Mouse (Mus musculus) 416B (cell line): ENCODE results near the gene Gal3st4.
A peak's percentile ranks its signal among the peaks of the same experiment; 100 is the strongest.
"Not testable (repeated sequence)": the region's sequence is repeated elsewhere in the genome, so short reads cannot be mapped to it uniquely, and the experiment has no call there.

Source experiments
- DNase-seq: peaks from one replicate; pipeline ENCODE4 v3.0.0; 2011; ENCODE audit warnings: low read depth

Gal3st4 gene

DNA sequence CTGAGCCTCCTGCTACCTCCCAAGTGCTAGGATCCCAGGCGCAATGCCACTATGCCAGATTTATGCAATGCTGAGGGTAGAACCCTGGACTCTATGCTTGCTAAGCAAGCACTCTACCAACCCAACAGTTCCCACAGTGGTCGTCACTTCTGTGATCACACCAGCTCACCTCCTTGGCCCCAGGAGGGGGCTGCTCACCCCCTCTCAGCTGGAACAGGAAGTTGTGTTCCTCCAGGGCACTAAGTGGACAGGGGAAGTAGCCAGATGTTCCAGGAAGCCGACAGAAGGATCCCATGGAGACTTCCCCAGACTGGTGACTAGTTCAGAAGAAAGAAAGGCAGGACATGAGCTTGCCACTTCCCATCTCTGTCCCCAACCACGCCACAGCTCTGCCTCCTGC, 10.6 kb downstream of the Gal3st4 start:
- peak; percentile 70 for DNase-seq

DNA sequence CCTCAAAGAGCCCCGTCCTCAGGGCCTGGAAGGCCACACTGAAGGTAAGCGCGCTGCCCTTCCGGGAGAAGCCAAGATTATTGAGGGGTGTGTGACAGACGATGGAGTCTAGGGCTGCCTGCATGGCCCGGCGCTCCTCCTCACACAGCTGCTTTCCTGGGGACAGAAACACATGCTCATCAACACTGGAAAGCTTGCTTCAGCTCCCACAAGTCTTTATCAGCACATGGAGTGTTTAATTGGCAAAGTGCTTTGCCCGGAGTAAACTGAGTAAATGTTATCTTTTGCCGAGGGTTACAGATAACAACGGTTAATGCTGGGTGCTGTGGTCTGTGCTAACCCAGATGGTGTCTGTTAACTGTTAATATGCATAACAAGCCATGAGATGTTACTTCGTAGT, 11.8 kb downstream of the Gal3st4 start:
- peak; percentile 46 for DNase-seq

DNA sequence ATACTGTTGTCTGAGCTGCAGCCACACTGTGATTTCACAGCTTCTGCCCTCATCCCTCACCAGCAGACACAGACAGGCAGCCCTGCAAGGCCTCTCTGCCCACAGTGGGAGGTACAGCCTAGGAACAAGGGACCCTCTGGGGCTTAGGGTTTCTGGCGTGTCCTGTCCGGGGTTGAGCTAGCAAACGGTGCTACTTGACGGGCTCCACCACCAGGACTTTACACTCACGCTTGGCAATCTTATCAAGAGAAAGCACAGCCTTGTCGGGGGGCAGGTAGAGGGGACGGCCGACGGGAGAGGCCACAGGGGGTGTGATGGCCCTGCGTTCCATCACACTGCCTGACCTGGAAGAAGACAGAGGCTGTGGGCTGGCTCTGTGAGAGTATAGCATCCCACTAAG, 12.6 kb downstream of the Gal3st4 start:
- DNase-seq = peak; percentile 23

DNA sequence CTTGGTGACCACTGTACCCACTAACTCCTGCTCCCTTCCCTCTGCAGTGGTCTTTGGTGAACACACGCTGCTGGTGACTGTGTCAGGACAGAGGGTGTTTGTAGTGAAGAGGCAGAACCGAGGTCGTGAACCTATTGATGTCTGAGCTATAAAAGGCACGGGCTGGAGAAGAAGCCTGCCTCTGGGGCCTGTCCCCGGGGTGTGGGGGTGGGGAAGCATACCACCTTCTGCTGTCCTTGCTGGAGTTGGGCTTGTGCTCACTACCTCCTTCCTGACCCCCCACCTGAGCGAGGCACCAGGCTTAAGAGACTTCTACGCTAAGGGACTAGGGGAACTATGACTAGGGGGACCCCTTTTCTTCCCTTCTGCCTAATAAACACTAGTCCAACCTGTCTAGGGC, 13.6 kb downstream of the Gal3st4 start:
- DNase-seq = peak; percentile 25

DNA sequence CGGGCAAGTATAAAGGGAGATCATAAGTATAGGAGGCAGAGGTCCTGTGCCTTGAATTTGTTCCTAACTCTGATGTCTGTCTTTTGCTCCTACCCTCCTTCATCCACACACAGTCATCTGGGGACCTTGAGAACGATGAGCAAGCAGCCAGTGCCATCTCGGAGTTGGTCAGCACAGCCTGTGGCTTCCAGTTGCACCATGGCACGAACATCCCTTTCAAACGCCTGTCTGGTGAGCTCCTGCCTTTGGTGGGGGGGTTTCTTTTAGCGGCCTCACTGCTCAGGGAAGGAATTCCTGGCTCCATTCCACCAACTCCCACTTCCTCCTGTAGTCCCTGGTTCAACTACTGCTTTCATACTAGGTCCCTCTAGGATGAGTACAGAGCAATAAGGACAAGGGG, 14.1 kb downstream of the Gal3st4 start:
- DNase-seq = peak; percentile 74

DNA sequence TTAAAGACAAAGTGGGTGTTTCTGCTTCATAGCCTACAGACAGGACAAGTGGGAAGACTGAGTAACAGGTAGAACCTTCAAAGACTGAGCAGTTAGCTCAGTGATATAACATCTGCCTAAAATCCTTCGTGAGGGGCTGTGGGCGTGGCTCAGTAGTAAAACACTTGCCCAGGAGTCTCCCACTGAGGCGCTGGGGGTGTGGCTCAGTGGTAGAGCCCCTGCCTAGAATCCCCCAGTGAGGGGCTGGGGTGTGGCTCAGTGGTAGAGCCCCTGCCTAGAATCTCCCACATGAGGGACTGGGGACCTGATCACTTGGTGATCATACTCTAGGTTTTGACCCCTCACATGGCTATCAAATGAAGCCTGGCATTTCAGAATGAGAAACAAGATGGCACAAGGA, 14.6 kb downstream of the Gal3st4 start:
- DNase-seq = peak; percentile 48

DNA sequence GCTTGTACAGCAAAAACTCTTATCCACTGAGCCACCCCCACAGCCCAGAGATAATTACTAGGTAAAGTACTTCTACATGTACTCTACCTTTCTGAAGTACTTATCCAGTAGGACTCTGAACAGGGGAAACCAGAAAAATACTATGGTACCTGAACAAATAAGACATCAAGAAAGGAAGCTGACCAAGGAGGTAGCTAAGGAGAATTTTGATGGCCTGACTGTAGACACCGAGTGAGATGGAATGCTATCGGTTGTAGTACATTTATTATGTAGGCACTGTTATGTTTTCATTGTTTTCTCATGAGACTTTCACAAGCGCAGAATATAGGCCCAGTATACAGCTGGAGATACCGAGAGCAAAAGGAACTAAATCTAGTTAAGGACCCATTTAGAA, 15.1 kb downstream of the Gal3st4 start:
- DNase-seq = no peak

DNA sequence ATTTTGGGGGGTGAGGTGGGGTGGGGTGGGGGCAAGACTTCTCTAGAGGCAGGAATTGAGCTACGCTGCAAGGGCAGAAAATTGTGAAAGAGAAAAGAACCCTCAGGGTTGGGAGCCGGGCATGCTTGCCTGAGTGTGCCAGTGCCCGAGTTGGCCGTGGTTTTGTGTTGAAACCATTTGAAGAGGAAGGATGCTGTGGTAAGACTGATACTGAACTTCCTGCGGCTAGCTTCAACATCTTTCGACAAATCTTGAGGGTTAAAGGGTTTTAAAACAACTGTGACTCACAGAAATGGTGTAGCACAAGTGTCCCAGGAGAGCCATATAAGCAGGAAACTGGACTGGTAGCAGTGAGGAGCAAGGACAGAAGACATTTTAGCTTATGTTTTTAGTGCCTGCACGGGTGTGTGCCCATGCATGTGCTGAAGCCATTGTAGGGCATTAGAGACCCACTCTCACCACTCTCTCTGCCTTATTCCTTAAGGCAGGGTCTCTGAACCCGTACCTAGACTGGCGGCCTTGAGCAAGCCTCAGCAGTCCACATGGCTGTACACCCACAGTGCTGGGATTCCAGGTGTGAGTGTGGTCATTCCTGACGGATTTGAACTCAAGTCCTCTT, 15.6 kb downstream of the Gal3st4 start:
- DNase-seq = peak; percentile 99

DNA sequence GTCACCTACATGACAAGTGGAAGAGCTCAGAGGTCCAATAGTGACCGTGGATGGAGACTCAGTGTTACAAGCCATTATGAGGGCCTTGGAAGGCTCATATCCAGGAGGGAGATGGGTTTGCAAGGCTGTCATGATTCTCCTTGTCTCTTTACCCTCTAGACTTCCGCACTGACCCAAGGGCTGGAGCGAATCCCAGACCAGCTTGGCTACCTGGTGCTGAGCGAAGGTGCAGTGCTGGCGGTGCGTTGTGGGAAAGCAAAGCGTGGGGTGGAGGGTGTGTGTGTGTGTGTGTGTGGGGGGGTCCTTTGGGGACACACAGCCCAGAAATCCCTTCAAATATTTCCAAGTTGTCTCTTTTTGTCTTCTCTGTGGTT, 16.6 kb downstream of the Gal3st4 start:
- DNase-seq = no peak

DNA sequence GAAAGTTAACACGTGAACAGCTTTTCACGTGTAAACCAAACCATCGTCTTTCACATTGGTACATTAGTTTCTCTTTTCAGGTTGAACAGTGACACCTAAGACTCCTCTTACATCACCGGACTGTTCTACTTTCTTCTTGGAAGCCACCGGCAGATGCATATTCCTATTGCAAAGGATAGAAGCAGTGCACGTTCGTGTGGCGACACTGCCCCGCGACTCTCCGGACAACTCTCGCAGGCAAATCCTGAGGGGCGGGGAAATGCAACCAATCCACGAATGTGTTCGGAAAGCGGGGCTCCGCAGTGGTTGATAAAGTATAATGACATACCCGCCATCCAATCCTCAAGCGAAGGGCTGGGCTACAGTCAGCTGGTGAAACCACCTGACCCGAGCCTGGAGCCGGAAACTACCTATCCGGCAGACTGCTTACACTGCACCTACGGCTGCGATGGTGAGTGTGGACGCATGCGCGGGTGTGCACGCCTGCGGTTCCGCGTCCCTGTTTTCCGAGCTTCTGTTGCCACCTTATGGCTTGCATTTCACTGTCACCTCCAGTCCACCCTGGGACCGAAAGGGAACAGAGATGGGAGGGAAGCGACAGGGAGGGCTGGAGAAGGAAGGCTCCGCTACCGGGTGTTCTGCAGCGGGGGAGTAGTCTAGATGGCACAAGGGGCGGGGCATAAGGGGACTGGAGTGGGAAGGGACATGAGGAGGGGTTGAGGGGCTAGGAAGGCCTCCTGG, 17.1 kb downstream of the Gal3st4 start, which contains the start of gene Lamtor4:
TSS of gene Lamtor4 (plus strand) at position 130 of the 741 bp plus-strand sequence.
- DNase-seq = peak; percentile 99

DNA sequence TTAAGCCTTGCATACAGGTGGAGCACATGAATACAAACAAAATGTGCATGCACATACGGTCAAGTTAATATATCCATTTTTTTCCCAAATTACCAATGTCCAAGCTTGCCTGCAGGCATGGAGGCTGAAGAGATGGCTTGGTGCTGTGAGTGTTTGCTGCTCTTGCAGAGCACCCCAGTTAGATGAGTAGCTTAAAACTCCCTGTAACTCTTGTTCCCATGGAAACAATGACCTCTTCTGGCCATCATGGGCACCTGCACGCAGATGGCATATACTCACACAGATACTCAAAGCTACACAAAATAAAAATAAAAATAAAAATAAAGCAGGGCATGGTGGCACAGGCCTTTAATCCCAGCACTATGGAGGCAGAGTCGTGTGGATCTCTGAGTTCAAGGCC, 19.6 kb downstream of the Gal3st4 start:
- DNase-seq = peak; percentile 69

DNA sequence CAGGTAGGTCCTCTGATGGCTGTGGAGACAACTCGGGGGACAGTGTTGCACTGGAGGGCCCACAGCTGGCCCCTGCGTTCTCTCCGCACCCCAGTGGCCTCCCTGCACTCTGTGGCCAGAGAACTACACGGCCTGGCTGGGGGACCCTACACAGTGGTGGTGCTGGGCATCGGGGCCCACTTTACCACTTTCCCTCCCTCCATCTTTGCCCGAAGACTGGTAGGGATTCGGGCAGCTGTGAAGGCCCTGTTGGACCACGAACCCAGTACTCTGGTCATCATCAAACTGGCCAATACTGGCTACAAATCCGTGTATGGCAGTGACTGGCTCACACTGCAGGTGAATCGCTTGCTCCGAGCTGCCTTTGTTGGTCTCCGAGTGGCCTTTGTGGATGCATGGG, 21.5 kb downstream of the Gal3st4 start:
- no peak for DNase-seq

DNA sequence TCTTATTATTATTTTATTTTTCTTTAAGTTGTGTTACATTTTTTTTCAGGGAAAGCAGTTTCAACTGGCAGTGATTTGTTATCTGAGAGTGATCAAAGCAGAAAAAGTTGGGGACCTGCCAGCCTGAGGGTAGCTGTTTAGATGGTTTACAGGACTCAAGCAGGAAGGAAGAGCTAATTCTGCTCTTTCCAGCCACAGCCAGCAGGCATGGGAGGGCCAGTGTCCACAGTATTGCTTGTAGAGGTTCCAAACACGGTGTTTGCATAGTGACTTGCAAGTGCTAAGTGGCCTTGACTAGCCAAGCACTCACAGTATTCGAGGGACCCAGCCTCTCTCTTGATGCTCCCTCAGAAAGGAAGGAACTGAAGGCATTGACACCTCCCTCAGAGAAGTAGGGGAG, 31.1 kb downstream of the Gal3st4 start:
- peak; percentile 92 for DNase-seq

DNA sequence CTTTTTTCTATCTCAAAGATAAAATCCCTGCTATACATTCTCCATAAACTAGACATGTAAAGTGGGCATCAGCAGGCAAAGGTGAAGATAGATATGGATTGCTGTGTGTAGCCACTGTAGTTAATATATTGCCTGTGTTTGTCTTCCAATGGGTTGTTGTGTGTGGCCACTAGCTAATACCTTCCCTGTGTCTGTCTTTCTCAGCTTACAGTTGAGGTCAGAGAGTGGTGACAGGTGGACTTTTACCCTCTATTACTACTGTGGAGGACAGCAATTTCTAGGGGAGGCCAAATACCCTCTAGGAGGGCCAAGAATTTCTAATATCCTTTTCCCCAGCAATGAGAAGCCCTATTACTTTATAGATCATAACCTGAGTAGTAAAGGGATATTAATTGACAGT, 38.4 kb downstream of the Gal3st4 start:
- DNase-seq = no peak

DNA sequence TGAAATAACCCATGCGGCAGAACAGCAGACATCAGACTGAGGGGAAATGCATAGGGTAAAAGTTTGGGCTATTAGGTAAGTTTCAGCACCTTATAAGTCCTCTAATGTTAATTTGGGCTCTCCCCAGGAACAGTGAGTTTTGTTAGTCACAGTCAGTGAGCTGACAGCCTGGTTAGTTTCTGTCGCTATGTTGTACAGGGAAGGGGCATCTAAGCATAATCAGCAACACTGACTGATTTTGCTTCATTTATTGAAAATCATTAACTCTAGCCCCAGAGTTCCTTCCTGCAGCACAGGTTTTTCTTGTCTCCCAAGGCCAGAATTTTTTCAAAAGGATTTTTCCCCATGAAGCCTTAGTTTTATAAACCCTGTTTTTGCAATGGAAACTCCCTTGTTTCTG, 38.9 kb downstream of the Gal3st4 start:
- no peak for DNase-seq

DNA sequence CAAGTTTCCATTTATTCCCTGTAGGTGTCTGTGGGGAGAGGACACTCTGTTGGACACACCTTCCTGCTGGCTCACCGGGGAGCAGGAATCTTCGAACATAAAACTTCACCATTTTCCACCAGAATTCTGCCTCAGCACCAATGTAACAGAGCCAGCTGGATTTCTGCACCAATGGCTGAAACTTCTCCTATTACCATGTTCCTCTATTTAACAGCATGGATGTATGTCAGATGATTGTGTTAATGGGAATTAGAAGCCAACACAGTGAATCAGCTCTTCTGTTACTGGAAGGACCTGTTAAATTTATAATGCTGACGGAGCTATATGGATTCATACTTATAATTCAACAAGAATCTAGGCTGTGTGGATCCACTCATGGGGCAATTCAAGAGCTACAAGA, 43.1 kb downstream of the Gal3st4 start:
- DNase-seq = no peak

DNA sequence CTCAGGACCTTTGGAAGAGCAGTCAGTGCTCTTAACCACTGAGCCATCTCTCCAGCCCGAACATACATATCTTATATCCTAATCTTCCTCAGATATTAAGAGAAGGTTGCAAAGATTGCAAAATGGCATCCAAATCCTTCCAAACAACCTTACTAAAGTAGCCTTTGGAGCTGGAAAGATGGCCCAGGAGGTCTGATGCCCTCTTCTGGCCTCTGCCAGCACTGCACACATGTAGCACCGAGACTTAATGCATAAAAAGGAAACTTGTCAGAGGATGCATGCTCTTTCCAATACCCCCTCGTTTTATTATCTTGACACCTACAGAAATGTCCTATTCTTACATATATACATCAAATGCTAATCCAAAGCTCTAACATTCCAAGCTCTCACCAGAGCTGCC, 44.6 kb downstream of the Gal3st4 start:
- peak; percentile 87 for DNase-seq

DNA sequence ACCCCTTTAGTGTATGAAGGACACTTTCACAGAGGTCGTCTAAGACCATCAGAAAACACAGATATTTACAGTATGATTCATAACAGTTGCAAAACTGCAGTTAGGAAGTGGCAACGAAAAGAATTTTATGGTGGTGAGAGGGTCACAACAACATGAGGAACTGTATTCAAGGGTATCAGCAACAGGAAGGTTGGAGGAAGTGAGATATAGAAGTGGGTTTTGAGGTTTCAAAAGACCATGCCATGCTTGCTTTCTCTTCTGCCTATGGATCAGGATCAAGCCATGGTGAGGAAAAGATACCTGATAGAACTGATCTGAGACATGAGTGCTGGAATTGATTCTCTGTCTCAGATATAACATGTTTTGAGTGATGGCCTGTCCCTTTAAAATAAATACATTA, 45.3 kb downstream of the Gal3st4 start:
- peak; percentile 99 for DNase-seq

DNA sequence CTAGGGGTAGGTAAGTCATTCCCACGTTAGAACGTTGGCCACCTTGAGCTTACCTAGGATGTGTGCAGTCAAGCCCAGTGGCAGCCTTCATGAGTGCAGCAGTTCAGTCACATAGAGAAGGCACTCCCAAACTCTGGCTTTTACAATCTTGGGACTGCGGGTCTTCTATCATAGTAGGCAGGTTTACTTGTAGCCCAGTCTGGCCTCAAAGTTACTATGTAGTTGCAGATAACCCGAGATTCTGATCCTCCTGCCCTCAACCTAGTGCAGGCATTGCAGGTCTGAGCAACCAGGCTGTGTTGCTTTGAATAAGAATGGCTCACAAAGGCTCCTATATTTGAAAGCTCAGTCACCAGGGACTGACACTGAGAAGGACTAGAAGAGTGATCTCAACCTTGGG, 46.1 kb downstream of the Gal3st4 start:
- peak; percentile 62 for DNase-seq

DNA sequence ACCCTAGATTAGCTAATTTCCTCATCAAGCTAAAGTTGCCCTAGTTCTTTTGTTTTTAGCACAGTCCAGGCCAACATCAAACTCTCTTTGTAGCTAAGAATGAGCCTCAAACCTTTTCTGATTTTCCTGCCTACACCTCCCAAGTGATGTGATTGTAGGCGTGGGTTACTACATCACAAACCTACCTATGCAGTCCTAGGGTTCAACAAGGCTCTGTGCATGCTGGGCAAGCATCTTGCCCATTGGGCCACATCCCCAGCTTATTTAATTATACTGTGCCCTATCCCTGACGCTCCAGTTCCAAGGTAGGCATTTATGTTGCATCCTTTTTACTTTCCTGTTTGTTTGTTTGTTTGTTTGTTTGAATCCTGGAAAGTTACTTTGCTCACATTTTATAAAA, 46.9 kb downstream of the Gal3st4 start, which contains the start of gene Nxpe5:
TSS of gene Nxpe5 (plus strand) at position 199 of the 400 bp plus-strand sequence.
- peak; percentile 54 for DNase-seq

DNA sequence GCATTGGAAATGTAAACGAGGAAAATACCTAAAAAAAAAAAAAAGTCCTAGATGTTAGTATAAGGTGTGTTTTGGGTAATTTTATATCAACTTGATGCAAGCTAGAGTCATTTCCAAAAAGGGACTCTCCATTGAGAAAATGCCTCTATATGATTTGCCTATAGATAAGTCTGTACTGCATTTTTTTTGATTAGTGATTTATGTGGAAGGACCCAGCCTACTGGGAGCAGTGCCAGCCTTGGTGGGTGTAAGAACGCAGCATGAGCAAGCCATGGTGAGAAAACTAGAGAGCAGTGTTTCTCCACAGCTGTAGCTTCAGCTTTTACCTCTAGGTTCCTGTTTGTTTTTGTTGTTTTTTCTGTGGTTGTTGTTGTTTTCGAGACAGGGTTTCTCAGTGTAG, 49.4 kb downstream of the Gal3st4 start:
- DNase-seq = peak; percentile 51

DNA sequence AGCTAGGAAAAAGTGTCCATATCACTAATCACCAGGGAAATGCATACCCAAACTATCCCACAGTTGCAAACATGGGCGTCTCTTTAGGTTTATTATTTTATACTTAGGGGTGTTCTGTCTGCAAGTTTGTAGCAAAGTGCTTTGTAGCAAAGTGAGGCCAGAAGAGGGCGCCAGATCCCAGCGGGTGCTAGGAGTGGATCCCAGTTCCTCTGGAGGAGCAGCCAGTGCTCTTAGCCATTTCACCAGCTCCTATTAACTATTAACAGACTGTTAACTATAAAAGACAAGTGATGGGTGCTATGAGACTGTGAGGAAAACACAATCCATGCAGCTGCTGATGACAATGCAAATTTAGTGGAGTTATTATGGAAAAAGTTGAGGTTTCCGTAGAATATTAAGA, 50.5 kb downstream of the Gal3st4 start:
- DNase-seq = peak; percentile 91

DNA sequence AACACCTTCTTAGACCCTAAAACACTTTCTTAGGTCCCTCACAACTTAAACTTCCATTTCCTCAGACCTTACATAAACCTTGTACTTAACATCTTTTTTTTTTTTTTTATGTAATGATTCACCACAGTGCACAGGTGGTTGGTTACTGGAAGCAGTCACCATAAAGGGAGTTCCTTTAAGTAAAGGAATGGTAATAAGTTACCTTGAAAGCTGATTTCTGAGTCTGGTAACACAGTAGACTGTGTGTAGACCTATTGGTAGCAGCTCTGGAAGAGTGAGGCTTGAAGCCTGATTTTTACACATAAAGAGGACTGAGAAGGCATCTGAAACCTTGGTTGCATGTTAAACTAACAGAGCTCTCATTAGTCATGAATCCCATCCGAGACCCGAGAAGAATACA, 52.8 kb downstream of the Gal3st4 start:
- DNase-seq = no peak

DNA sequence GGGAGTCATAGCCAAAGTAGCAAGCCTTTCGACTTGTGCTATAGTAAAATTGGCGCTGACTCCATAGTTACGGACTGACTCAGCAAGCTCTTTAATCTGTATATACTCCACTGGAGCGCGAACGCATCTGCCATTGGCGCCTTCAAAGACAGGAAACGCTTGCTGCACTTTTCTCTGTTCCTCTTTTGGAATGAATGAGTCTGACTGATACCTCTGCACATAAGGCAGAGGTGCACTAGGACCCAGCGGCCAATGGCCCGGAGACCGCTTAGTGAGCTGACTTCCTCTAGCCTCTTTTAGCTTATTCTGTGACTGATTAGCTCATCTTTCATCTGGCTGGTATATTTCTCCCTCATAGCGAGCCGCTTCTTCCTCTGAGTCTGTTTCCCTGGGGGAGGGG, 56.0 kb downstream of the Gal3st4 start:
- DNase-seq = not testable (repeated sequence)
